Mouse (Mus musculus) C2C12 (cell line): ENCODE results near the gene Rad17. TPM values are rescaled to one million over a fixed set of nuclear protein-coding genes. Genes with fewer than 3 reads are reported as not detected.

Experiments
- H3K27me3 ChIP-seq: one replicate; pipeline ENCODE4 v1.6.1; 2011; ENCODE audit not compliant: control insufficient read depth, insufficient read depth, insufficient read length
- H3K36me3 ChIP-seq: one replicate; pipeline ENCODE4 v1.6.1; 2011; ENCODE audit not compliant: control insufficient read depth, insufficient read depth
- H3K4me3 ChIP-seq: one replicate; pipeline ENCODE4 v1.5.1; 2011; ENCODE audit warnings: mild to moderate bottlenecking, control low read depth; ENCODE audit not compliant: poor library complexity, insufficient read depth, severe bottlenecking
- H3K79me2 ChIP-seq: one replicate; pipeline ENCODE4 v1.6.1; 2011; ENCODE audit not compliant: control insufficient read depth, insufficient read depth
- H3K79me3 ChIP-seq: one replicate; pipeline ENCODE4 v1.6.1; 2011; ENCODE audit warnings: low read depth, control low read depth
- H3ac ChIP-seq: one replicate; pipeline ENCODE3; 2011; ENCODE audit warnings: low read depth; ENCODE audit not compliant: control insufficient read depth, insufficient read length
- CEBPB ChIP-seq: IDR thresholded peaks from one replicate; pipeline ENCODE4 v1.6.1; 2011; ENCODE audit warnings: low read depth, mild to moderate bottlenecking, control low read depth, moderate library complexity
- CTCF ChIP-seq: IDR thresholded peaks from one replicate; pipeline ENCODE4 v1.5.1; 2011; ENCODE audit not compliant: control insufficient read depth, insufficient read depth, insufficient read length
- FOSL1 ChIP-seq: IDR thresholded peaks from one replicate; pipeline ENCODE4 v1.8.0; 2011; ENCODE audit warnings: mild to moderate bottlenecking, low read length; ENCODE audit not compliant: poor library complexity, insufficient read depth, severe bottlenecking
- MAX ChIP-seq: IDR thresholded peaks from one replicate; pipeline ENCODE4 v1.6.1; 2011; ENCODE audit warnings: mild to moderate bottlenecking, control low read depth
- MYOD1 ChIP-seq: IDR thresholded peaks from one replicate; pipeline ENCODE4 v1.6.1; 2011; ENCODE audit warnings: low read depth; ENCODE audit not compliant: control insufficient read depth, insufficient read length
- MYOG ChIP-seq: IDR thresholded peaks from one replicate; pipeline ENCODE4 v1.6.1; 2011; ENCODE audit not compliant: control insufficient read depth, insufficient read length; ENCODE audit errors: extremely low read depth
- USF1 ChIP-seq: IDR thresholded peaks from one replicate; pipeline ENCODE4 v1.6.1; 2011; ENCODE audit warnings: low read depth, mild to moderate bottlenecking, control low read depth, moderate library complexity
- polyA plus RNA-seq: library from polyadenylated mRNA; unstranded; fragments of >200 nt; fragmentation: generic; extraction: Trizol; gene quantifications from one replicate; pipeline ENCODE4 v1.2.1, GENCODE M21; 2012; ENCODE audit warnings: missing spikeins

Rad17 gene
- polyA plus RNA-seq, 1 experiment, result 6.2 TPM

GRCm38 (mm10) chr13:100600317-100600716, 50.5 kb downstream of the Rad17 start:
- Histone ChIP-seq H3K36me3 (no peaks in the 10 kb centered on the region), H3K79me3 (no peaks in the 10 kb centered on the region), H3ac (no peak overlapping the region), H3K4me3 (no peak overlapping the region), H3K27me3 (no peaks in the 10 kb centered on the region), H3K79me2 (no peaks in the 10 kb centered on the region)
- TF ChIP-seq CEBPB, result no peak
- no peak for TF ChIP-seq MYOD1
- no peak for TF ChIP-seq CTCF
- no peak for TF ChIP-seq MAX
- no peak for TF ChIP-seq MYOG
- TF ChIP-seq USF1, result no peak
- no peak for TF ChIP-seq FOSL1

DNA sequence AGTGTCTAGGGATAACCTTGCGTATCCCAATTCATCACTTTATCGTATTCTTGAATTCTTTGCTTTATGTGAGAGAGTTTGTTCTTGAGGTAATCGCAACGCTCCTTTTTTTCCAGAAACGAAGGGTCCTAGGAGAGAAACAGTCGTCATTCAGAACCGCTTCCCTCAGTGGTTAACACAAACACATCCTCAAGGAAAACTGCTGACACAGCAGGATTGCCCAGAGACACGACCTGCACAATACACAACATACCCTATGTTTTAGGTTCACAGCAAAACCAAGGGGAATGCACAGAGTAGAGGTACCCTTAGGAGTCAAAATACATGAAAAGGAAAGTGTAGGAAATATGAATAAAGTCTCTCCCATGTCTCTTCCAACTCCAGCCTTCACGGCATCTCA, 53.6 kb downstream of the Rad17 start:
- Histone ChIP-seq H3K79me3 (no peaks in the 10 kb centered on the region), H3K4me3 (no peak overlapping the region), H3ac (no peak overlapping the region), H3K27me3 (no peaks in the 10 kb centered on the region), H3K79me2 (no peaks in the 10 kb centered on the region), H3K36me3 (no peaks in the 10 kb centered on the region)
- TF ChIP-seq MYOG, result no peak

DNA sequence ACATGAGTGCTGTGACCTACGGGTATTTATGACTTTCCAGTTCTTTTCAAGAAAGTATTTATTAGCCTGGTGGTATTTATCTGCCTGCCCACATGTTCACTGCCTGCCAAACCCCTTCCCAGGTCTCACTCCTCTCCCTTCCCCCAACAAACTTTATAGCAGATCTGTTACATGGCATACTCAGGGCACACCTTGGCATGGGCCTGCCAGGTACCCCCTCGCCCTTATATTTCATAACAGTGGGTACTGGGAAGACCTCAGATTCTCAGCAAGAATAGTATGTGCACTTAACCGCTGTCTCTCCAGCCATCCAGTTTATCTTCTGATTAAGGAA, 55.3 kb downstream of the Rad17 start:
- H3ac ChIP-seq, result no peak overlapping the region
- H3K36me3 ChIP-seq, result no peaks in the 10 kb centered on the region
- H3K79me3 ChIP-seq, result no peaks in the 10 kb centered on the region
- no peak for TF ChIP-seq FOSL1
- no peak overlapping the region for H3K4me3 ChIP-seq
- H3K79me2 ChIP-seq, result no peaks in the 10 kb centered on the region
- no peaks in the 10 kb centered on the region for H3K27me3 ChIP-seq

GRCm38 (mm10) chr13:100594838-100595551, 55.9 kb downstream of the Rad17 start:
- H3K36me3 ChIP-seq, result no peaks in the 10 kb centered on the region
- H3K79me3 ChIP-seq, result no peaks in the 10 kb centered on the region
- no peaks in the 10 kb centered on the region for H3K79me2 ChIP-seq
- no peak for TF ChIP-seq MYOG
- no peak for TF ChIP-seq CTCF
- no peak for TF ChIP-seq CEBPB
- TF ChIP-seq MYOD1, result no peak
- no peak overlapping the region for H3ac ChIP-seq
- H3K27me3 ChIP-seq, result no peaks in the 10 kb centered on the region
- H3K4me3 ChIP-seq, result no peak overlapping the region

DNA sequence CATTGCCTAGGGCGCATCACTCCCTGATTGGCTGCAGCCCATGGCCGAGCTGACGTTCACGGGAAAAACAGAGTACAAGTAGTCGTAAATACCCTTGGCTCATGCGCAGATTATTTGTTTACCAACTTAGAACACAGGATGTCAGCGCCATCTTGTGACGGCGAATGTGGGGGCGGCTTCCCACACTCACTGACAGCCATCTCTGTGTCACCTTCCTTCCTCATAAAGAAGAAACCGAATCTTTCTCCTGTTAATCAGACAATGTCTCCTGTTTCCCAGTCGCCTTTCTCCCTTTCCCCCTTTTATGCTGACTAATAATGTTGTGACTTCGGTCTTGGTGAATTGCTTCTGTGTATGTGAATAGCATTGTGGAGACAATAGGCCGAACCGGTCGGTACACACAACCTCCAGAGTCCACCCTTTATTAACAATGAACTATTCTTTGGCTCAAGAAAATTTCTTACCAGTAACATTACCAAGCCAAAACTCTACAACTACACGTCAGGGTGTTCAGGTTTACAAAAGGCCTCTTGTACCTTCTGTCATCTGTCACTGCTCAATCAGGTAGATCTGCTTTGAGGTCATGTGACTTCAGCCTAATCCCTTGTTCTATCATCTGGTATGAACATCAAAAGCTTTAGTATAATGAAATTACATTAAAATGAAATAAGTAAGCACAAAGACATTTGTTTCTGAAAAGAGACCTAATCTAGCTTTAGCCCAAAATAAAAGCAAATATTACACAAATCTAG, 56.6 kb downstream of the Rad17 start:
- Histone ChIP-seq H3K27me3 (no peaks in the 10 kb centered on the region), H3ac (no peak overlapping the region), H3K36me3 (no peaks in the 10 kb centered on the region), H3K79me3 (no peaks in the 10 kb centered on the region), H3K4me3 (no peak overlapping the region), H3K79me2 (no peaks in the 10 kb centered on the region)
- TF ChIP-seq CEBPB (no peak), CTCF (no peak)

DNA sequence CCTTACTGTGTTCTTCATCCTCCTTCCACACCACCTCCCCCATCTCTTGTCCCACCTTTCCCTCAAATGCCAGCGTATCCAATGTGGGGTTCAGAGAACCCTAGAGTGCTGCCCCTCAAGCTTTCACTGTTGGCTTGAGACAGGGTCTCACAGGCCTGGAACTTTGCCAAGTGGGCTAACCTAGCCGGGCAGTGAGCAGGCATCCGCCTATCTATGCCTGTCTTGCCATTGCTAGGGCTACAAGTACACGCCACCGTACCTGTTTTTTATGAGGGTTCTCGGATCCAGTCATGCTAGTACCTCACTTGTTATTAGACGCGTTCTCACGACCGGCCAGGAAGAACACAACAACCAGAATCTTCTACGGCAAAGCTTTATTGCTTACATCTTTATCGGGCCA, 62.2 kb downstream of the Rad17 start:
- H3K36me3 ChIP-seq, result no peaks in the 10 kb centered on the region
- no peaks in the 10 kb centered on the region for H3K79me3 ChIP-seq
- H3K27me3 ChIP-seq, result no peaks in the 10 kb centered on the region
- TF ChIP-seq MYOD1 (no peak), USF1 (no peak), CEBPB (no peak), CTCF (no peak), MAX (no peak), FOSL1 (no peak), MYOG (no peak)
- no peaks in the 10 kb centered on the region for H3K79me2 ChIP-seq
- H3ac ChIP-seq, result no peak overlapping the region
- H3K4me3 ChIP-seq, result no peak overlapping the region

- Histone ChIP-seq H3K27me3 (peaks cover 4% of the 10 kb centered on the region), H3ac (no peak overlapping the region), H3K79me2 (no peaks in the 10 kb centered on the region), H3K4me3 (no peak overlapping the region), H3K79me3 (no peaks in the 10 kb centered on the region), H3K36me3 (no peaks in the 10 kb centered on the region)
- no peak for TF ChIP-seq CEBPB
- TF ChIP-seq USF1, result no peak
- TF ChIP-seq MYOG, result no peak
- no peak for TF ChIP-seq CTCF
- no peak for TF ChIP-seq MAX
- TF ChIP-seq FOSL1, result no peak
Measured at GRCm38 (mm10) chr13:100582144-100582543, 68.7 kb downstream of the Rad17 start.
